Mouse (Mus musculus) midbrain, embryonic 12.5 days (tissue): ENCODE measurements around the gene Spats2l. TPM values are rescaled to one million over a fixed set of nuclear protein-coding genes. Genes with fewer than 3 reads are reported as not detected.

ENCODE experiments used
- ATAC-seq: fragments of 200-750 bp; cut with Nextera tagmentation; 2 replicates; pipeline ENCODE4 v1.8.0; 2017; ENCODE audit warnings: low read depth, moderate TSS enrichment, moderate library complexity; ENCODE audit not compliant: low FRiP score
- H3K27ac ChIP-seq: fragments of 300-500 bp; sonication (generic); replicated peaks from 2 replicates; pipeline ENCODE4 v1.5.1; 2016; ENCODE audit warnings: mild to moderate bottlenecking
- H3K27me3 ChIP-seq: fragments of 300-500 bp; sonication (generic); 2 replicates; pipeline ENCODE4 v1.6.1; 2016; ENCODE audit warnings: mild to moderate bottlenecking
- H3K36me3 ChIP-seq: fragments of 300-500 bp; sonication (generic); 2 replicates; pipeline ENCODE4 v1.6.1; 2016
- H3K4me1 ChIP-seq: fragments of 300-500 bp; sonication (generic); 2 replicates; pipeline ENCODE4 v1.6.1; 2016
- H3K4me2 ChIP-seq: fragments of 300-500 bp; sonication (generic); replicated peaks from 2 replicates; pipeline ENCODE4 v1.6.1; 2016; ENCODE audit warnings: mild to moderate bottlenecking, moderate library complexity
- H3K4me3 ChIP-seq: fragments of 300-500 bp; sonication (generic); 2 replicates; pipeline ENCODE4 v1.5.1; 2016; ENCODE audit warnings: mild to moderate bottlenecking
- H3K9ac ChIP-seq: fragments of 300-500 bp; sonication (generic); replicated peaks from 2 replicates; pipeline ENCODE4 v1.6.1; 2016; ENCODE audit warnings: mild to moderate bottlenecking, moderate library complexity
- H3K9me3 ChIP-seq: fragments of 300-500 bp; sonication (generic); 2 replicates; pipeline ENCODE4 v1.6.1; 2016; ENCODE audit warnings: mild to moderate bottlenecking
- WGBS: fragments of 180-500 bp; shearing (Covaris S2); methylation state at CpG from one replicate; pipeline ENCODE4 v1.1.7; 2016; 5-methylcytosine and 5-hydroxymethylcytosine counted together
- polyA plus RNA-seq: library from polyadenylated mRNA; unstranded; fragments of >200 nt; fragmentation: Nextera tagmentation; extraction: Ambion mirVana; gene quantifications from 2 replicates; pipeline ENCODE4 v1.2.1, GENCODE M21; 2016

Spats2l gene
- polyA plus RNA-seq, 1 experiment from 2014 or later: 62.3 TPM

DNA sequence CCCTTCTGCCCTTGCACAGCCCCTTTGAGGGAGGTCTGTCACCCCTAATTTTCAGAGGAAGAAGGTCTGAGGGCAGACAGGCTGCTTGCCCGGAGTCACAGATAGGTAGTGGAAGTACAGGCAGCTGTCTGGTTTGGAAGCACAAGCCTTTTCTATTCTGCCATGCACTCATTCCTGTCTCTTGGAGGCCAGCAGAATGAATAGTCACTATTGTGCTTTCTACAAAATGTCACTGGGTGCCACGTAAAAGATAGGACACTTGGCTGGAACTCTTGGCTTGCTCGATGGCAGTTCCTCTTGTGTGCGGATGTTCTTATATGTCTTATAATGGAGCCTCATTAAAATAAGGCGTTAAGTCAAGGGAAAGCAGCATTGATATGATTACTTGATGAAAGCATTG lies 15.9 kb downstream of the Spats2l start:
- Histone ChIP-seq H3K4me1 (no peaks in the 10 kb centered on the region), H3K27me3 (no peaks in the 10 kb centered on the region), H3K9ac (no peak overlapping the region), H3K27ac (no peak overlapping the region), H3K4me3 (no peak overlapping the region), H3K9me3 (no peaks in the 10 kb centered on the region), H3K36me3 (no peaks in the 10 kb centered on the region), H3K4me2 (no peak overlapping the region)
- ATAC-seq: no peak
- WGBS: 82% methylated on average over 5 of the region's 5 CpGs

DNA sequence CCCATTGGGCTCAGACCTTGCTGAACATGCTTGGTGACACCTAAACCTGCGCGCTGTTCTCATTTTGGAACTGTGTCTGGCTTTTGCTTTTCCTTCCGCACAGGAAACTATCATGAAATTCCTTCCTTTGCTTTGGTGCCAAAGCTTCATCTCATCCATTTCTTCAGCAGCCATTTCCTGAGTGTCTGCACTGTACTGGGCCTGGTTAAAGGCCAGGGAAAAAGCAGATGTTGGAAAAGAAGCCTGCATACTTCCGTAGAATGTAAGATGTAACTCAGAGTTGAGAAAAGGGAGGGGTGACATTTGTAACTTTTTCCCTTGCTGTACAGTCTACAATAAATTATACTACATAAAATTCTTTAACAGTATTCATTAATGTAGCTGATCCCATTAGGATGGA lies 18.2 kb downstream of the Spats2l start:
- Histone ChIP-seq H3K4me1 (no peaks in the 10 kb centered on the region), H3K27ac (no peak overlapping the region), H3K9ac (no peak overlapping the region), H3K9me3 (no peaks in the 10 kb centered on the region), H3K4me2 (no peak overlapping the region), H3K4me3 (no peak overlapping the region), H3K36me3 (no peaks in the 10 kb centered on the region), H3K27me3 (no peaks in the 10 kb centered on the region)
- WGBS: over 99% methylated on average over 4 of the region's 4 CpGs
- no peak for ATAC-seq

DNA sequence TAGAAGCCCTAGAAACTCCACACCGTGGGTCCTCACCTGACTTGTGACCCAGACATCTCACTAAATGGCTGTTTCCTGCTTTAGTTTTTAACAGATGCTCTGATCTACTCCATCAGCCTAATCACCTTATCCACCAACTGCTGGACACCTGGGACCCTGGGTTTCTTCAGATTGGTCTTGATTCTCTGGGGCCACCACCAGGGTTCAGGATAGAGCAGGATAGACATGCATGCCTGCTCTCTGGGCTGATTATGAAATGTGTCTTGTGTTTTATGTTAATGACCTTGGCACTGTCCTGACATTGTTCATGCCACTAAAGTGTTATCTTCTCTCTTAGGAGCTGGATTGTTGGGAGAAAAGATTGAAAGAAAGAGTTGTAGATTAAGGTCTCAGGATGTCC lies 21.9 kb downstream of the Spats2l start:
- ATAC-seq: no peak
- 100% methylated on average over 1 of the region's 1 CpGs for WGBS
- no peaks in the 10 kb centered on the region for H3K4me1 ChIP-seq
- no peak overlapping the region for H3K9ac ChIP-seq
- H3K27ac ChIP-seq: no peak overlapping the region
- no peaks in the 10 kb centered on the region for H3K27me3 ChIP-seq
- H3K4me3 ChIP-seq: no peak overlapping the region
- H3K9me3 ChIP-seq: no peaks in the 10 kb centered on the region
- no peaks in the 10 kb centered on the region for H3K36me3 ChIP-seq
- no peak overlapping the region for H3K4me2 ChIP-seq

DNA sequence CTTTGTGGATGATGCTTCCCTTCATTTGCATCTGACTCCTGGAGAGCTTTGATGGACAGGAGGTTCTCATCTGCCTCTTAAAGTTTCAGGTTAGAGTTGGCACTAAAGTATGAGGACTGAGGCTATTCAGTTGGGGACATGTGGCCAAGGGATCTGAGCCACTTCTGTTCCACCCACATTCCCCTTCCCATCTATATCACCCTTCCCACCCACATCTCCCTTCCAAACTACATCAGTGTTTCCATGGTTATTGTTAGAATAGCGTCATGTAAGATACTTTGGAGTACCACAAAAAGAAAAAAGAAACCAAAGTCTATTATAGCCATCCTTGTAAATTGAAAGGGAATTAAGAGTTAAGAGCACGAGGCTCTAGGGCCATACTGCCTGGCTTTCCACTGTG lies 25.4 kb downstream of the Spats2l start:
- no peaks in the 10 kb centered on the region for H3K4me1 ChIP-seq
- no peak for ATAC-seq
- WGBS: 90% methylated on average over 2 of the region's 2 CpGs

DNA sequence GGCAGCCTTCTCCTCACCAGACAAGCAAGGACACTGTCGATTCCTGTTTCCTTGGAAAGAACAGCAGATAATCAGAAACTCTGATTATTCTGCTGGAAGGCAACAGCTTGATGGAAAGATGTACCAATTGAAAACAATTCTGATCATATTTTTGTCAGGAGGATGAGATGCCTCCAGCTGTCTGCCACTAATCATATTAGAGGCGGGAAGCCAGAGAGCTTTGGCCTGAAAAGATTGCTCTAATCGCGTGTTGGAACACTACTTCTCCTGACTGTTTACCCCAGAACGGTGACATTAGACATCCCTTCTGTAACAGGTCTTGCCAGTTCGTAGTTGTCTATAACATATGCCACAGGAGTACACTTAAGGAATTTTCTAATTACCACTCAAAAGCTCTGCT lies 26.9 kb downstream of the Spats2l start:
- 81% methylated on average over 6 of the region's 6 CpGs for WGBS
- Histone ChIP-seq H3K36me3 (no peaks in the 10 kb centered on the region), H3K9me3 (no peaks in the 10 kb centered on the region), H3K27ac (no peak overlapping the region), H3K4me1 (no peaks in the 10 kb centered on the region), H3K4me3 (no peak overlapping the region), H3K9ac (no peak overlapping the region), H3K27me3 (no peaks in the 10 kb centered on the region), H3K4me2 (no peak overlapping the region)
- ATAC-seq: no peak

More for the DNA sequence above, 25.4 kb downstream of the Spats2l start:
- H3K9ac ChIP-seq: no peak overlapping the region
- H3K9me3 ChIP-seq: no peaks in the 10 kb centered on the region
- no peak overlapping the region for H3K4me3 ChIP-seq
- H3K27ac ChIP-seq: no peak overlapping the region
- H3K27me3 ChIP-seq: no peaks in the 10 kb centered on the region
- no peak overlapping the region for H3K4me2 ChIP-seq
- no peaks in the 10 kb centered on the region for H3K36me3 ChIP-seq

DNA sequence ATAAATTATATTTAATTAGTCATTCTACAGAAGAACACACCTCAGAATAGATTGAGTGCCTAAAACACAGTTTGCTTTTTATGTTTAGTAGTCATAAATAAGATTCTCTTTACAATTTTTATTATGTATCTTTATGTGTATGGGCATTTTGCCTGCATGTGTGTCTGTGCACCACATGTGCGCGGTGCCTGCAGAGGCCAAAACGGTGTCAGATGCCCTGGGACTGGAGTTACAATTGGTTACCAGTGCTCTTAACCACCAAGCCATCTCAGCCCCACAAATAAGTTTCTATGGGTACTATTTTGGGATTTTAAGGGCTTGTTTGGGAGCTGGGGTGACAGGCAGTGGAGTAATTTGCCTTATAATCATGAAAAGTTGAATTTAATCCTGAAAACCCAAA lies 32.2 kb downstream of the Spats2l start:
- no peak for ATAC-seq
- H3K9ac ChIP-seq: no peak overlapping the region

DNA sequence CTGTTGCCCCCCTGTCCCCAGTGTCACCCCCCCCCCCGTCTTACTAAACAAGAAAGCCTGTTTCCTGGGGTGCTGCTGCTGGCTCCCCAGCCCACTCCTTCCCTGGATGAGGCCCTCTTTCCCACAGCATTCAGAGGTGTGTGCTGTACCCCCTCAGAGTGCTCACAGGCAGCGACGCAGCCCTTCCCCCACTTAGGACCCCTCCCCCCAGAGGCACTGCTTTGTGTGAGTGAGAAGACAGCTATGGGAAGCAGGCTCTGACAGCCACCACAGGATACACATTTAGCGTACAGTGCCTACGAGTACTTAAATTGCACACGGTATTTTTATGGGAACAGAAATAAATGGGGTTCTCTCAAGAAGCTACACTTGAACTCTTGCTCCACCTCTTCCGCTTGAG lies 33.9 kb downstream of the Spats2l start:
- 42% methylated on average over 7 of the region's 7 CpGs for WGBS
- no peak overlapping the region for H3K4me2 ChIP-seq
- H3K36me3 ChIP-seq: no peaks in the 10 kb centered on the region
- H3K4me1 ChIP-seq: peaks cover 11% of the 10 kb centered on the region
- 0 out of 2 replicates have a peak, but pooled peaks have one; percentile 54 for ATAC-seq
- H3K9me3 ChIP-seq: no peaks in the 10 kb centered on the region
- H3K4me3 ChIP-seq: no peak overlapping the region
- H3K27ac ChIP-seq: no peak overlapping the region
- no peaks in the 10 kb centered on the region for H3K27me3 ChIP-seq
- H3K9ac ChIP-seq: no peak overlapping the region

More for the DNA sequence above, 32.2 kb downstream of the Spats2l start:
- Histone ChIP-seq H3K9me3 (no peaks in the 10 kb centered on the region), H3K4me2 (no peak overlapping the region), H3K4me1 (peaks cover 11% of the 10 kb centered on the region), H3K27ac (no peak overlapping the region), H3K36me3 (no peaks in the 10 kb centered on the region), H3K4me3 (no peak overlapping the region), H3K27me3 (no peaks in the 10 kb centered on the region)
- 93% methylated on average over 3 of the region's 3 CpGs for WGBS

DNA sequence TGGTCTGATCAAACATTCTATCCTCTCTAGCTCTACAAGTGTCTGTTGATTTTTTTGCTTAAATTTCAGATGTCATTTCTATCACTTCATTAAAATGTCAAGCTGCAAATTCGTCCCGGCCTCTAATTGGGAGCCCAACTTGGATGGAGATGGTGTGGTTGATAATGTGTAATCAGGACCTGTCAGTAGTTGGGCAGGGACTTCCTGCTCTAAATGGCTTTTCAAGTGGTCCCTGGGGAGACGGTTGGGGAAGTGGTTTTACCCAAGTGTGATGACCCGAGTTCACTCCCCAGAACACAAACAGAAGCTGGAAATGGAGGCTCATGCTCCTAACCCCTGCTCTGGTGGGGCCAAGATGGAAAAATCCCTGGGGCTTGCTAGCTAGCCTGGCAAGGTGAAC lies 36.3 kb downstream of the Spats2l start:
- Histone ChIP-seq H3K4me2 (no peak overlapping the region), H3K27ac (no peak overlapping the region), H3K36me3 (no peaks in the 10 kb centered on the region), H3K4me3 (no peak overlapping the region), H3K9me3 (no peaks in the 10 kb centered on the region), H3K4me1 (peaks cover 11% of the 10 kb centered on the region), H3K27me3 (no peaks in the 10 kb centered on the region), H3K9ac (no peak overlapping the region)
- WGBS: 79% methylated on average over 4 of the region's 4 CpGs
- no peak for ATAC-seq

DNA sequence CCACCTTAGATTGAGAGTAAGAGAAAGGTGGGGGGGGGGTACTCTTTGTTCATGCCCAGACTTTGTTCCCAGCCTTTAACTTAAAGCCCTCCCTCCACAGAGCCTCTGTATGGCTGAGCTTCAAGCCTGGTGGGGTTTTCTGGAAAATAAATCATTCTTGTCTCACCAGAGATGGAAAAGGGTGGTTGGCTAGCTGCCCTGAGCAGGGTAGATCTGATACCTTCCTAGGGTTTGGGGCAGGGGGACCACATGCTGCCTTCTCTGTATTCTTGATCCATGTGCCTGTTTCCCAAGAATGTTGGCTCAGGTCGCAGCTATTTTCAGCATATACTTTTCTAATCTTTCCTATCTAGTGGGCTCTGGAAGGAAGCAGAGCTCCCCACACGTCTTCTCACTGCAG lies 43.1 kb downstream of the Spats2l start:
- no peak overlapping the region for H3K4me2 ChIP-seq
- H3K9me3 ChIP-seq: no peaks in the 10 kb centered on the region
- 86% methylated on average over 2 of the region's 2 CpGs for WGBS
- H3K27me3 ChIP-seq: no peaks in the 10 kb centered on the region
- no peak overlapping the region for H3K4me3 ChIP-seq
- no peaks in the 10 kb centered on the region for H3K36me3 ChIP-seq
- H3K9ac ChIP-seq: no peak overlapping the region
- no peaks in the 10 kb centered on the region for H3K4me1 ChIP-seq
- no peak overlapping the region for H3K27ac ChIP-seq
- no peak for ATAC-seq

DNA sequence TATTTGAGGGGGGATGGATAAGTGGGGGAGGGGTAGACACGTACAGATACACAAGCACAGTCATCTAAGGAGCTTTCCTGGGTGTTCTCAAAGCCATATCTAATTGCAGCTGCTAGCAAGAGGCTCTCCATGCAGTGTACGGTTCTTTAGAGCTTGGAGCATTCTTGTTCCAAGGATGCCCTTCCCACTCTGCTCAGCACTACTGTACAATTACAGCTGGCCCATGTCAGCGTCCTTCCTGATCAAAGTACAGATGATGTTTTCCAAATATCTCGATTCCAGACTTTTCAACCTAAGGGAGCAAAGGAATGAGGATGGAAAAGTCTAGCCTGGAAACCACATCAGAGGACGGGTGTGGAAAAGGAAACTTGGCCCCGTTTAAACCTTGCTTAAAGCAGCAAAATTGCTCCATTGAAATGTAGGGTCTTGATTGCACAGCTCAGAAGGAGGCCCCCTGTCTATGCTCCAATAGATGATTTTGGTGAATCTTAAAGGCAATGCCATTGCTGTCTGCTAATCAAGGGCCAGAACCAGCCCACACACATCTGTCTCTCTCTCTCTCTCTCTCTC lies 46.6 kb downstream of the Spats2l start:
- ATAC-seq: no peak
- Histone ChIP-seq H3K4me2 (no peak overlapping the region), H3K36me3 (no peaks in the 10 kb centered on the region), H3K9me3 (no peaks in the 10 kb centered on the region), H3K4me3 (no peak overlapping the region), H3K9ac (no peak overlapping the region), H3K27ac (no peak overlapping the region), H3K4me1 (0 out of 2 replicates have a peak, but pooled peaks cover 8% of the 10 kb centered on the region), H3K27me3 (no peaks in the 10 kb centered on the region)
- 83% methylated on average over 6 of the region's 6 CpGs for WGBS

DNA sequence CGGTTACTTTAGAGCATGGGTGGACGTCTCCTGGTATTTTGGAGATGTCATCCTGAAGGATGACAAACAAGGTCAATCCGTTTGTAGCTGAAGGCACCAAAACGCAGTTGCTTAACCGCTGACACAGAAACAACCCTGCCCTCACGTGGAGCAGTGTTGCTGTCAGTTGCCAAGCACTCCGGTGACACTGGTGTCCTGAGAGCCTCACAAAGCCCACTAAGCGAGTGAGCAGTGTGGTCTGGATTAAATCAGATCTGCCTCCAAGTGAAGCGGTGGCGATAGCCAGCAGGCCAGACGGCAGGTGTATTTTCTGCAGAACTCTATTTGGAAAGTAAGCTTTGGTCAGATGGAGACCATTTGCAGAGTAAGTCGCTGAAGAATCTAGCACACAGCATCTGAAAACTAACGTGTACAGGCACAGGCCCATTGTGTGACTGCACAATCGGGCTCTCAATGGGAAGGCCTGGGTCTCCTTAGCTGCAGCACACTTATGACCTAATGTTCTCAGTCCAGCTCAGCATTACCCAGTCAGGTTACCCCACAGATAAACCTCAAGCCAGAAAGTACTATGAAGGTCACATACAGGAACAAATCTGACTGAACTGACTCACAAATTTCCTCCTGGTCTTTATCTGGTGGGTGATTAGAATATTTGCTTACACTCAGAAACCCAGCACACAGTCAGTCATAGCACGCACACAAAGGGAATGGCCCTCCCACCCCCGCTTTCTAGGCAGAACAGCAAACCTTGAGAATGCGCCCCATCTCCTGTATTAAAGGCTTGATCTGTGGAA lies 51.2 kb downstream of the Spats2l start:
- Histone ChIP-seq H3K9ac (no peak overlapping the region), H3K4me3 (no peak overlapping the region), H3K27me3 (no peaks in the 10 kb centered on the region), H3K4me1 (0 out of 2 replicates have a peak, but pooled peaks cover 8% of the 10 kb centered on the region), H3K4me2 (no peak overlapping the region), H3K9me3 (no peaks in the 10 kb centered on the region), H3K27ac (no peak overlapping the region), H3K36me3 (no peaks in the 10 kb centered on the region)
- 76% methylated on average over 17 of the region's 17 CpGs for WGBS
- ATAC-seq: no peak

DNA sequence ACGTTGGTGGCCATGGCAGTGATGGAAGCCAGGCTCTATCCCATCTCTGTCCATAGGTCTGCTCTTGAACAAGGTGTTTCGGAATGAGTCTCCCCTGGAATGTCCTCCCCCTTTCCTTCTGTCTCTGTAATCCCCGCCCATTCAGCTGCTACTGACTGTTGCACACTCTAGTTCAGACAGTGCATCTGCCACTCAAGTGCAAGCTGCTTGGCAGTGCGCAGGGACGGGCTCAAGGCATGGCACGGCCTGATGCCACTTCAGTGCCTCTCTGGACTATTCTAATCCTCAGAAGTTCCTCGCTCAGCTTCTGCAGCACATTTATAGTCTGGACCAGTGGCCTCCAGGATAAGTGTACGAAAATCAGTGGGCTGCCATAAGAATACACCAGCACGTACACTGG lies 52.3 kb downstream of the Spats2l start:
- no peak overlapping the region for H3K4me3 ChIP-seq
- H3K4me2 ChIP-seq: no peak overlapping the region
- no peaks in the 10 kb centered on the region for H3K27me3 ChIP-seq
- no peak overlapping the region for H3K27ac ChIP-seq
- no peaks in the 10 kb centered on the region for H3K9me3 ChIP-seq
- no peaks in the 10 kb centered on the region; the same call in 1 of the 2 replicates for H3K36me3 ChIP-seq
- H3K4me1 ChIP-seq: 0 out of 2 replicates have a peak, but pooled peaks cover 8% of the 10 kb centered on the region
- H3K9ac ChIP-seq: no peak overlapping the region
- 87% methylated on average over 9 of the region's 9 CpGs for WGBS
- no peak for ATAC-seq
